Mouse (Mus musculus) thymus, adult 2 months (tissue): ENCODE data around the gene Cdh18. TPM values are rescaled to one million over a fixed set of nuclear protein-coding genes. Genes with fewer than 3 reads are reported as not detected.
"Not testable (repeated sequence)": the region's sequence is repeated elsewhere in the genome, so short reads cannot be mapped to it uniquely, and the experiment has no call there.

Source experiments
- DNase-seq: peaks from one replicate; pipeline ENCODE4 v3.0.0; 2021
- H3K27ac ChIP-seq: fragments of 200-500 bp; 2 replicates; pipeline ENCODE4 v1.5.1; 2012; ENCODE audit warnings: low read length, control low read depth; ENCODE audit not compliant: control insufficient read depth, insufficient read depth
- H3K27me3 ChIP-seq: fragments of 200-500 bp; 2 replicates; pipeline ENCODE4 v1.6.1; 2012; ENCODE audit warnings: mild to moderate bottlenecking, low read length, moderate library complexity, mixed read lengths; ENCODE audit not compliant: control insufficient read depth, insufficient read depth
- H3K36me3 ChIP-seq: fragments of 200-500 bp; 2 replicates; pipeline ENCODE4 v1.6.1; 2012; ENCODE audit warnings: mild to moderate bottlenecking, low read length, moderate library complexity; ENCODE audit not compliant: control insufficient read depth, insufficient read depth
- H3K4me1 ChIP-seq: fragments of 200-500 bp; replicated peaks from 2 replicates; pipeline ENCODE4 v1.6.1; 2012; ENCODE audit warnings: low read length; ENCODE audit not compliant: control insufficient read depth, insufficient read depth
- H3K4me3 ChIP-seq: fragments of 200-500 bp; 2 replicates; pipeline ENCODE4 v1.5.1; 2012; ENCODE audit warnings: mild to moderate bottlenecking, low read length, control low read depth, moderate library complexity; ENCODE audit not compliant: control insufficient read depth, insufficient read depth
- CTCF ChIP-seq: fragments of 200-500 bp; IDR thresholded peaks from 2 replicates; pipeline ENCODE4 v1.5.1; 2012; ENCODE audit warnings: mild to moderate bottlenecking, control low read depth, low read length, moderate library complexity, borderline replicate concordance; ENCODE audit not compliant: control insufficient read depth, poor library complexity, insufficient read depth; ENCODE audit errors: extremely low read depth
- POLR2A ChIP-seq: fragments of 200-500 bp; IDR thresholded peaks from 2 replicates; pipeline ENCODE4 v1.6.1; 2012; ENCODE audit warnings: mild to moderate bottlenecking, low read length, control low read depth, moderate library complexity; ENCODE audit not compliant: control insufficient read depth, poor library complexity, insufficient read depth; ENCODE audit errors: extremely low read depth
- WGBS: fragments of 180-500 bp; shearing (Covaris S2); methylation state at CpG from one replicate; pipeline ENCODE4 v1.1.7; 2018; 5-methylcytosine and 5-hydroxymethylcytosine counted together
- polyA plus RNA-seq: library from polyadenylated mRNA; depleted of rRNA; stranded (reverse); fragments of >200 nt; gene quantifications from 2 replicates; pipeline ENCODE4 v1.2.3, GENCODE M21; 2012

The Cdh18 gene
- polyA plus RNA-seq, 1 experiment, result not detected

- H3K4me3 ChIP-seq, result no peak overlapping the region
- H3K4me1 ChIP-seq, result no peaks in the 10 kb centered on the region
- H3K36me3 ChIP-seq, result no peaks in the 10 kb centered on the region
- no peaks in the 10 kb centered on the region for H3K27me3 ChIP-seq
- 86% methylated on average over 2 of the region's 2 CpGs for WGBS
- no peak overlapping the region for H3K27ac ChIP-seq
- TF ChIP-seq CTCF (no peak), POLR2A (no peak)
- no peak for DNase-seq
These were observed 167.6 kb downstream of the Cdh18 start for GRCm38 (mm10) chr15:22716376-22716775.

- no peak for DNase-seq
- no peaks in the 10 kb centered on the region for H3K36me3 ChIP-seq
- no peaks in the 10 kb centered on the region for H3K27me3 ChIP-seq
- H3K4me1 ChIP-seq, result no peaks in the 10 kb centered on the region
- no peak overlapping the region for H3K27ac ChIP-seq
- TF ChIP-seq POLR2A, result no peak
- TF ChIP-seq CTCF, result no peak
- 94% methylated on average over 3 of the region's 3 CpGs for WGBS
- no peak overlapping the region for H3K4me3 ChIP-seq
These were observed 168.9 kb downstream of the Cdh18 start for GRCm38 (mm10) chr15:22717681-22718080.

- WGBS, result 75% methylated on average over 1 of the region's 1 CpGs
- DNase-seq, result no peak
- Histone ChIP-seq H3K27me3 (no peaks in the 10 kb centered on the region), H3K4me3 (no peak overlapping the region), H3K4me1 (no peaks in the 10 kb centered on the region), H3K27ac (no peak overlapping the region), H3K36me3 (no peaks in the 10 kb centered on the region)
- TF ChIP-seq POLR2A (no peak), CTCF (no peak)
These were observed 177.8 kb downstream of the Cdh18 start for GRCm38 (mm10) chr15:22726574-22726973.

GRCm38 (mm10) chr15:22733039-22733438 is 184.2 kb downstream of the Cdh18 start:
- no peaks in the 10 kb centered on the region for H3K36me3 ChIP-seq
- no peak for TF ChIP-seq CTCF
- TF ChIP-seq POLR2A, result no peak
- H3K27me3 ChIP-seq, result no peaks in the 10 kb centered on the region
- DNase-seq, result no peak
- no peaks in the 10 kb centered on the region for H3K4me1 ChIP-seq
- no peak overlapping the region for H3K4me3 ChIP-seq
- H3K27ac ChIP-seq, result no peak overlapping the region

GRCm38 (mm10) chr15:22736165-22736564 is 187.3 kb downstream of the Cdh18 start:
- TF ChIP-seq CTCF (no peak), POLR2A (no peak)
- no peak for DNase-seq
- WGBS, result 80% methylated on average over 3 of the region's 3 CpGs
- Histone ChIP-seq H3K4me1 (no peaks in the 10 kb centered on the region), H3K27ac (no peak overlapping the region), H3K4me3 (no peak overlapping the region), H3K36me3 (no peaks in the 10 kb centered on the region), H3K27me3 (no peaks in the 10 kb centered on the region)

- H3K36me3 ChIP-seq, H3K4me1 ChIP-seq, DNase-seq: not testable (repeated sequence)
These were observed 212.4 kb downstream of the Cdh18 start for GRCm38 (mm10) chr15:22761257-22761656.

GRCm38 (mm10) chr15:22766591-22766990 is 217.8 kb downstream of the Cdh18 start:
- H3K27ac ChIP-seq, H3K36me3 ChIP-seq, H3K27me3 ChIP-seq, DNase-seq, H3K4me3 ChIP-seq, H3K4me1 ChIP-seq: not testable (repeated sequence)
- WGBS, result 89% methylated on average over 3 of the region's 3 CpGs

More at GRCm38 (mm10) chr15:22761257-22761656, 212.4 kb downstream of the Cdh18 start:
- H3K27ac ChIP-seq, H3K27me3 ChIP-seq, H3K4me3 ChIP-seq: not testable (repeated sequence)

- no peak overlapping the region for H3K27ac ChIP-seq
- no peak for DNase-seq
- WGBS, result 90% methylated on average over 4 of the region's 4 CpGs
- H3K36me3 ChIP-seq, result no peaks in the 10 kb centered on the region
- no peaks in the 10 kb centered on the region for H3K27me3 ChIP-seq
- H3K4me1 ChIP-seq, result no peaks in the 10 kb centered on the region
- no peak overlapping the region for H3K4me3 ChIP-seq
- TF ChIP-seq CTCF (no peak), POLR2A (no peak)
These were observed 227.5 kb downstream of the Cdh18 start for GRCm38 (mm10) chr15:22776346-22776745.
